Mouse (Mus musculus) cerebellum, adult 18-20 months (tissue): ENCODE measurements at regions not wholly inside any gene's neighbourhood (a gene's known extent, or its start where the extent isn't known, plus 50 kb on each side); places are given as distances from the start of the nearest gene placed in this dataset.
A peak's percentile ranks its signal among the peaks of the same experiment; 100 is the strongest.

Source experiments
- DNase-seq, 2 experiments: peaks; one replicate each; pipeline ENCODE4 v3.0.0; 2021

GRCm38 (mm10) chr1:28144824-28145223 is 635.2 kb downstream of the Gm597 start:
- DNase-seq, result no peak

- DNase-seq, result peak; percentile 48 to 54
Measured at GRCm38 (mm10) chr1:28102021-28102526, 678.0 kb downstream of the Gm597 start.

- no peak for DNase-seq
Measured at GRCm38 (mm10) chr1:28084456-28084855, 695.6 kb downstream of the Gm597 start.

GRCm38 (mm10) chr1:28053980-28054379 is 726.1 kb downstream of the Gm597 start:
- DNase-seq, result no peak

GRCm38 (mm10) chr1:28047964-28048363 is 732.1 kb downstream of the Gm597 start:
- no peak for DNase-seq

GRCm38 (mm10) chr1:28047379-28047778 is 732.7 kb downstream of the Gm597 start:
- no peak for DNase-seq

- DNase-seq, result no peak
Measured at GRCm38 (mm10) chr1:28045695-28046094, 734.4 kb downstream of the Gm597 start.

GRCm38 (mm10) chr1:28025720-28026119 is 754.3 kb downstream of the Gm597 start:
- DNase-seq, result no peak

- no peak for DNase-seq
Measured at GRCm38 (mm10) chr1:27998434-27998833, 781.6 kb downstream of the Gm597 start.

GRCm38 (mm10) chr1:27963369-27963768 is 816.7 kb downstream of the Gm597 start:
- no peak for DNase-seq
